Mouse (Mus musculus) thymus, adult 2 months (tissue): ENCODE data around the gene Ptpa. TPM values are rescaled to one million over a fixed set of nuclear protein-coding genes. Genes with fewer than 3 reads are reported as not detected.

Experiments
- DNase-seq: peaks from one replicate; pipeline ENCODE4 v3.0.0; 2021
- H3K27ac ChIP-seq: fragments of 200-500 bp; 2 replicates; pipeline ENCODE4 v1.5.1; 2012; ENCODE audit warnings: low read length, control low read depth; ENCODE audit not compliant: control insufficient read depth, insufficient read depth
- H3K27me3 ChIP-seq: fragments of 200-500 bp; 2 replicates; pipeline ENCODE4 v1.6.1; 2012; ENCODE audit warnings: mild to moderate bottlenecking, low read length, moderate library complexity, mixed read lengths; ENCODE audit not compliant: control insufficient read depth, insufficient read depth
- H3K36me3 ChIP-seq: fragments of 200-500 bp; 2 replicates; pipeline ENCODE4 v1.6.1; 2012; ENCODE audit warnings: mild to moderate bottlenecking, low read length, moderate library complexity; ENCODE audit not compliant: control insufficient read depth, insufficient read depth
- H3K4me1 ChIP-seq: fragments of 200-500 bp; replicated peaks from 2 replicates; pipeline ENCODE4 v1.6.1; 2012; ENCODE audit warnings: low read length; ENCODE audit not compliant: control insufficient read depth, insufficient read depth
- H3K4me3 ChIP-seq: fragments of 200-500 bp; 2 replicates; pipeline ENCODE4 v1.5.1; 2012; ENCODE audit warnings: mild to moderate bottlenecking, low read length, control low read depth, moderate library complexity; ENCODE audit not compliant: control insufficient read depth, insufficient read depth
- CTCF ChIP-seq: fragments of 200-500 bp; IDR thresholded peaks from 2 replicates; pipeline ENCODE4 v1.5.1; 2012; ENCODE audit warnings: mild to moderate bottlenecking, control low read depth, low read length, moderate library complexity, borderline replicate concordance; ENCODE audit not compliant: control insufficient read depth, poor library complexity, insufficient read depth; ENCODE audit errors: extremely low read depth
- POLR2A ChIP-seq: fragments of 200-500 bp; IDR thresholded peaks from 2 replicates; pipeline ENCODE4 v1.6.1; 2012; ENCODE audit warnings: mild to moderate bottlenecking, low read length, control low read depth, moderate library complexity; ENCODE audit not compliant: control insufficient read depth, poor library complexity, insufficient read depth; ENCODE audit errors: extremely low read depth
- WGBS: fragments of 180-500 bp; shearing (Covaris S2); methylation state at CpG from one replicate; pipeline ENCODE4 v1.1.7; 2018; 5-methylcytosine and 5-hydroxymethylcytosine counted together
- polyA plus RNA-seq: library from polyadenylated mRNA; depleted of rRNA; stranded (reverse); fragments of >200 nt; gene quantifications from 2 replicates; pipeline ENCODE4 v1.2.3, GENCODE M21; 2012; rRNA removed

Ptpa gene
- polyA plus RNA-seq, 1 experiment = 180 TPM

DNA sequence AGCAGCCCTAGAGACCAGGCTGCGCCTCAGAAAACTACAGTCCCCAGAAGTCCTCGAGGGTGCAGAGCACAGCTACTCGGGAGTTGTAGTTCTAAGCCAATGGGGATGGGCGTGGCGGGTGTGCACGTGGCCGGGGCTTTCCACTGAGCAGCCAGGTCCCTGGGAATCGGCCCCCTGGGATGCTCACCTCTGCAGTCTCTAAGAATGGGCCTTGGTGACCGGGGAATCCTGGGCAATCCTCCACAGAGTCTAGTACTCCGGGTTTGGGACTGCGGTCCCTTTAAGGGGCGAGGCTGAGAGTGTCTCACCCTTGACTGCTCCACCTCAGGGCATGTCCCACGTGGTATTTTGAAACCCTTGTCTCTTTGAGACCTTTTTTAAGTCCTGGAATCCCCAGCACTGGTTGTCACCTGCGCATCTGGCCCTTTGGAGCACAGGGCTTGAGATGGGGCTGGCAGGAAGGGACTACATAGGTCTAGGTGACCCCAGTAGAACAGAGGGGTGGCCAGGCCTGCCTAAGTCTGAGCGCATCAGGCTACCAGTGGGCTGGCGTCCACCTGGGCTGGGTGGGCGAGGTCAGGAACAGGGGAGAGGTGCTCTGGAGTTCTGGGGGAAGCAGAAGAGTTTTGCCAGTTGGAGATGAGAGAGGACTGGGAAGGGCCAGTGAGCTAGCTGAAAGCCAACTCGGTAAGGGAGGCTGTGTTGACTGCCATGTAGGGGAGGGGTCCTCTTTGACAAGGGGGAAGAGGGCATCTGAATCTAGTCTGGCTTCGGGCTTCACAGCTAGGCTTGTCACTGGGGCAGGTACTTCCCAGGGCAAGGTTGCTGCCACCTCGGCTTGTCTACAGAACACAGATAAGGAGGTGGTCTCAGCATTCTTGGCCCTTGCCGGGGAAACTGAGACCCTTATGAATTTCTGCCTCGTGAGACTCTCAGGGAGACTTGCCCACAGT is 80.3 kb downstream of the Ptpa start:
- Histone ChIP-seq H3K4me1 (peaks cover 8% of the 10 kb centered on the region), H3K4me3 (peak overlapping the region; percentile 18), H3K27me3 (no peaks in the 10 kb centered on the region), H3K27ac (no peak overlapping the region), H3K36me3 (no peaks in the 10 kb centered on the region)
- no peak for TF ChIP-seq CTCF
- no peak for TF ChIP-seq POLR2A
- peak; percentile 42 for DNase-seq
- 40% methylated on average over 22 of the region's 22 CpGs for WGBS

Other genes with a start within 250 kb of the Ptpa start
- 37.8 and 40.3 TPM in 2 replicates for gene Endog, start 244.5 kb upstream of the Ptpa start, polyA plus RNA-seq
- 41.9 and 44.9 TPM in 2 replicates for gene Spout1, start 237.6 kb upstream of the Ptpa start, polyA plus RNA-seq
- gene Kyat1, start 210.2 kb upstream of the Ptpa start, polyA plus RNA-seq = 32.3 and 35.3 TPM in 2 replicates
- gene Lrrc8a, start 178.3 kb upstream of the Ptpa start, polyA plus RNA-seq = 27.3 and 31.0 TPM in 2 replicates
- 14.8 and 15.5 TPM in 2 replicates for gene Gm28035, start 175.5 kb upstream of the Ptpa start, polyA plus RNA-seq
- gene Phyhd1, start 149.8 kb upstream of the Ptpa start, polyA plus RNA-seq = 10.7 and 18.1 TPM in 2 replicates
- not detected in 2 replicates for gene Gm28038, start 135.0 kb upstream of the Ptpa start, polyA plus RNA-seq
- gene Dolk, start 129.7 kb upstream of the Ptpa start, polyA plus RNA-seq = 20.0 and 22.1 TPM in 2 replicates
- 77.4 and 107 TPM in 2 replicates for gene Nup188, start 129.6 kb upstream of the Ptpa start, polyA plus RNA-seq
- gene Sh3glb2, start 56.7 kb upstream of the Ptpa start, polyA plus RNA-seq = 253 and 265 TPM in 2 replicates
- 25.8 and 28.7 TPM in 2 replicates for gene Miga2, start 51.8 kb upstream of the Ptpa start, polyA plus RNA-seq
- 97.2 and 98.9 TPM in 2 replicates for gene Dolpp1, start 23.8 kb upstream of the Ptpa start, polyA plus RNA-seq
- gene Crat, start 226 bp upstream of the Ptpa start, polyA plus RNA-seq = 93.9 and 96.4 TPM in 2 replicates
- 7.2 and 7.7 TPM in 2 replicates for gene Ier5l, start 58.2 kb downstream of the Ptpa start, polyA plus RNA-seq
- gene Cstad, start 179.0 kb downstream of the Ptpa start, polyA plus RNA-seq = 1.7 and 2.9 TPM in 2 replicates